Mouse (Mus musculus) urinary bladder, adult 18-20 months (tissue): Measurements from ENCODE around the gene Utrn.

Experiments
- DNase-seq, 2 experiments: peaks; one replicate each; pipeline ENCODE4 v3.0.0; 2022; ENCODE audit warnings: low spot score in 2 of 2, mixed read lengths in 2 of 2

Gene Utrn

DNA sequence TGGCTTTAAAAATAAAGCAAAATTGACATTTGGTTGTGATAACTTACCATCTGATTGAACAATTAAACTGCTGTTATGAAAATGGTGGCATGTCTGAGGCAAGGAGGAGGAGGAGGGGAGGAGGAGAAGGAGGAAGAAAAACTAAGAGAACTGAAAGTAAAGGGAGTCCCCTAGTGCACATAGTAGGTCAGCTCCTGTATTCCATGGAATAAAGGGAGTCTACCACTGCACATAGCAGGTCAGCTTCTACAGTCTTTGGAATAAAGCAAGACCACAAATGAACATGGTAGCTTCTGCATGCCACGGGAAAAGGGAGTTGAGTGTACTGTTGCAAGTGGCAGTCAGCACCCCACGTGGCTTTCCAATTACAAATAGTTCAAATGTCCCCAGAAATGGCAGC is 323.7 kb downstream of the Utrn start:
- no peak for DNase-seq

- DNase-seq: no peak
These were observed 327.4 kb downstream of the Utrn start for GRCm38 (mm10) chr10:12541757-12542156.

GRCm38 (mm10) chr10:12535272-12535671 is 333.9 kb downstream of the Utrn start:
- no peak for DNase-seq

DNA sequence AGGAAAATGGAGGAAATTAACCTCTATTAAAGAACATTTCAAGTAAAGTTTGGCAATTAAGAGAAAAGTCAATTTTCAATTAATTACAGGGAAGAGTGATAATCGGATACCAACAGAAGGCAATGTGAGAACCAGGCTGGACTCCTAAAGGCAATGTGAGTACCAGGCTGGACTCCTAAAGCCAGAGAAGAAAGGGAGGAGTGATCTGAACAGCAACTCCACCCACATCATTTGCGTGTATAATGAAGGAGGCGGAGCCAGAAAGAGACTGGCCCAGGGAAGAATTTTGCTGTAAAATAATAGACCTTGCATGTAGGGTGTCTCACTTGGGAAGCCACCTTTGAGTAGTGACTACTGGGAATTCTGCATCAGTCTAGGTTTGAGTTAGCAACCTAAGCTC is 334.4 kb downstream of the Utrn start:
- DNase-seq: no peak

GRCm38 (mm10) chr10:12534301-12534700 is 334.9 kb downstream of the Utrn start:
- no peak for DNase-seq

GRCm38 (mm10) chr10:12522078-12522477 is 347.1 kb downstream of the Utrn start:
- DNase-seq: no peak

GRCm38 (mm10) chr10:12518162-12518561 is 351.0 kb downstream of the Utrn start:
- DNase-seq: no peak

- DNase-seq: no peak
These were observed 363.6 kb downstream of the Utrn start for GRCm38 (mm10) chr10:12505568-12505967.

DNA sequence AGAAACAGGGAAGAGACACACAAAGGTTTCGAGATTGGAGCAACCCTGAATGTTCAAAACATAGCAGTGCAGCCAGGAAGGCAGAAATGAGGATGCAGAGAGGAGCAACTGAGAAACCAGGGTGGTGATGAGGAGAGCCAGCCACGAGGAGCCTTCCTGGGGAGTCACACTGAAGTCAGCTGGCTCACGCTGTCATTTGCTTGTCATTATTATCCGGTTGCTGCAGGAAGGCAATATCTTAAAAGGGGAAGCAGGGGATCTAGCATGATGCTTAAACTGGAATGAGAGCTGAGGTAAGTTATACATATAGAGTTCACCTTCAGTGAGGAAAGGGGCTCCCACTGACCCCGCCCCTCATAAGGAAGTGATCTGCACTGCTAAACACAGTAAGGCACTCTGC is 368.7 kb downstream of the Utrn start:
- no peak for DNase-seq

DNA sequence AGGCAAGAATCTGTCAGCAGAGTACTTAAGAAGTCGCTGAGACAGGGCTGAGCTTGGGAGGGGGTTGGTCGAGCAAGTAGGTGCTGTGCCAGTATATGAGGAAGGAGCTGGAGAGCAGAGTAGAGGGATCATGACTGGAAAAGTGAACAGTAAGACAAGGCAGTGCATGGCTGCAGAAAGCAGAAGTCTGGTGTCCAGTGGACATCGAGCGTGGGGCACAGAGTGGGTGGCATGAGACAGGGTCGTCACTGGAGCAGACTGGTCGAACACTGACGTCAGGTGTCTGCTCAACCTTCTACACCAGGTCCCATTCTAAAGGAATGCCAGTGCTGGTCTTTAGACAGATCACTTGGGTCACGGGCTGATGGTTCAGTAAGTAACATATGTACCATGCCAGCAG is 371.6 kb downstream of the Utrn start:
- DNase-seq: no peak

DNA sequence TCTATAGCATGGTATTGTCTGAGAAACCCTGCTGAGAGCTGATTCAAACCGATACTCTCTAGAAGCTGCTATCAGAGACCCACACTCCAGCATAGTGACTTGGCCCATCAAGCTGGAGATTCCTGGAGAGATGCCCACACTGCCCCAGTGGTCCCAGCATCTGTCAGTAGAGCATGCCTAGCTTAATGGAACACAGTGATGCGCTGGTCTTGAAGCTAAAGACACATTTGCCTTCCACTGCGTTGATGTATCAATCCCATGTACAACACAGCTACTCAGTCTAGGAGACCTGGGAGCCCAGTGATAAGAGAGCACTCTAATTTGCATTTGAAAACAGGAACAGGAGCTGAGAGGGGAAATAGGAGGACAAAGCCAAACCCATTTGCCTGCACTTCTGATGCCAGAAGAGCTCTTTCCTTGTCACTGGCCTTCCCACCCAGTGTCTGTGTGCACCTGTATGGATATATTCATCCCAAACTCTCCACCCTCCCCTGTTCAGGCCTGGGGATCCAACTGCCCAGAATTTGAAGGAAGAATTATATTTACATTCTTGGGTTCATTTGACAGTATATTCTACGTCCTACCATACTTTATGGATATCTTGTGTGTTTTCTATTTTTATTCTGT is 379.5 kb downstream of the Utrn start:
- DNase-seq: no peak

DNA sequence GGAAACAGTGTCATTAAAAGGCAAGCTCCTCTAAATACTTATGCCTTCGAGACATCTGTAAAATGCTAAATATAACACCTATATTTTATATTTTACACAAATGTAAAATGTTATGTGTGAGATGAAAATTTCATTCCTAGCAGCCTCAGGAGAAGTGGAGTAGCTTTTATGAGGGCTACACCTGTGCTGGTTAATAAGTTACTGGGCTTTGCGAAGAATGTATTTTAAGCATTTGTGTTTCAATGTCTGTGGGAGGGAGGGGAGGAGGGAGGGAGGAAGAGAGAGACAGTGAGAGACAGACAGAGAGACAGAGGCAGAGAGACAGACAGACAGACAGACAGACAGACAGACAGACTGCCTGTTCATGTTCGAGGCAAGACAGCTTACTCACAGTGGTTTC is 380.6 kb downstream of the Utrn start:
- DNase-seq: no peak

DNA sequence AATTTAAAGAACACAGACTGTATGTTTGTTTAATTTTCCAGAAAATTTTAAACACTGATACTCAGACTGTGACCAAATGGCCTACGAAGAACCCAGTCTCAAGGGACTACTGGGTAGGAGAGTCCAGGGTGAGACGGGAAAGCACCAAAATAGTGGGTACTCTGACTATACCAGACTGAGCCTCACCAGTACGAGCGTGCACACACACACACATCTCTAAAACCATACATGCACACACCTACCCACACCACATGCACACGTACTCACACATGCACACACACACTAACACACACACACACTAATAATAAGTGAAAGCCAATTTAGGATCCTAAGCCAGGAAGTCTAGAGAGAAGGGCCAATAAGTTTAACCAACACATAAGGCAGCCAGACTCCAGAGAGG is 381.0 kb downstream of the Utrn start:
- no peak for DNase-seq

- DNase-seq: no peak
These were observed 385.7 kb downstream of the Utrn start for GRCm38 (mm10) chr10:12483494-12483893.

- DNase-seq: no peak
These were observed 386.2 kb downstream of the Utrn start for GRCm38 (mm10) chr10:12482975-12483374.

DNA sequence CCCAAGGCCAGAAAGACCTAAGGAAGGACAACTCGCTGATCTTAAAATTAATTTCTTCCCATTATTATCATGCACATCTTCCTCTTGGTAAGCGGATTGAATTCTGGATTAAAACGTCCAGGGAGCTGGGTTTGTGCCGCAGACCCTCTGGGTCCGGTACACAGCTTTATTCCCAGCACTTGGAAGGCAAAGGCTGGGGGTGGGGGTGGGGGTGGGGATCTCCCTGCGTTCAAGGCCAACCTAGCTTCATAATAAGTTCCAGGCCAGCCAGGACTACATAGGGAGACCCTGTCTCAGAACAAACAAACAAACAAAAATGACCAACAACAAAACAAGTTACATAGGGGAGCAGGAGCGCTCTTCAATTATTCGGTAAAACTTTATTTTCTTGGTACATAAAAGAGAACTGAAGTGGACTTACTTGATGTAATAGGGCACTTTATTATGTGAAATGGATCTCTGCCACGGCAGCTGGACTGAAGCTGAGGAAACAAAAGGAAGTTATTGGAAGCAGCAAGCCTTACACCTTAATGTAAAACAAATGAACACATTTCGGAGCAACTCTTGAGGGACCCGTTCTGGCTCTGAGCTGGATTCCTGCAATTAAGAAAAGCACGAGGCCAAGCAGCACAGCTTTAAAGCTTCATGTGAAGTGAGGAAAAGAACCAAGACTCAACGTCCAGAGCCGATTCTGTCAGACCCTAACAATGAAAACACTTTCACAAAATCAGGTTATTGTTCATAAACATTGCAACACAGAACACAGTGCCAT is 394.1 kb downstream of the Utrn start:
- DNase-seq: no peak

DNA sequence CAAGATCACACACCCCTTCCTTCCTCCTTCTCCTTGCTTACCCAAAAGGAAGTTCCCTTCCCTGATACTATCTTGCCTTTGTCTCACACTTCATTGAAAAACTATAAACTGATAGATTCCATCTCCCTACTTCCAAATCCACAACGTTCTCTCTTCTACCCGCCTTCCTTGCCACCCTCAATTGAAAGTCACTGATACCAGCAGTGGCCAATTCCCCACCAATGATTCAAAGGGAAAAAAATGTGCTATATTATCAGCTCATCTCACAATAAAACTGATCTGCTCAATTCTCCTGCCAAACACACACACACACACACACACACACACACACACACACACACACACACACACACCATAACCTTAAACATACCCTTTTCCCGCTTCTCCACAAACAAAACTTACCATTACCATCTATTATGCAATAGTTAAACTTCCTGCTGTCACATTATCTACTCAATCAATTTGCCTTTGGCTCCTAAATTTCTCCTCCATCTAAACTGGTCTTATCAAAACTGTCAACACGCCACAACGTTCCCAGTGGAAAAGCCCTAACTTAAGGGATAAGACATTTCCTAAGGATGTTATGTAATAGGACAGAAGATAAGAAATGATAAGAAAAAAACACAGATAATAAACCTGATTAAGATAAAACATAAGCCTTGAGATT is 399.6 kb downstream of the Utrn start:
- DNase-seq: no peak

DNA sequence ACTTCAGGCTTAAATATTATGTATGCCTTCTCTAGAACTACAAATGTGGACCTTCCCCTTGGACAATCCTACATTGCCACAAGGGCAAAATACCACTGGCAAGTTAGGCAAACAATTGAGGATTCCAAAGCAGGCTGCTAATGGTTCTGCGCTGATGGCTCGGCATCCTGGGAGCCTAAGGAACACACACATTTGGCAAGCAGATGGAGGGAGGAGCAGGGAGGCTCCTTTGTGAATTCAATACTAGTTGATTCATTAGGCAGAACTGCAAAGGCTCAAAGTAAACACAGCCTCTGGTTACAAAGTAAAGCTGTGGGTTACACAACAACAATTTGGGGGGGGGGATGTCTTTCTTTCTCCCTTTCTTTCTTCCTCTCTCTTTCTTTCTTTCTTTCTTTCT is 401.6 kb downstream of the Utrn start:
- DNase-seq: peak in 1 of 2 experiments; percentile 24

- no peak for DNase-seq
These were observed 408.2 kb downstream of the Utrn start for GRCm38 (mm10) chr10:12460945-12461344.

- DNase-seq: no peak
These were observed 412.3 kb downstream of the Utrn start for GRCm38 (mm10) chr10:12456867-12457266.

DNA sequence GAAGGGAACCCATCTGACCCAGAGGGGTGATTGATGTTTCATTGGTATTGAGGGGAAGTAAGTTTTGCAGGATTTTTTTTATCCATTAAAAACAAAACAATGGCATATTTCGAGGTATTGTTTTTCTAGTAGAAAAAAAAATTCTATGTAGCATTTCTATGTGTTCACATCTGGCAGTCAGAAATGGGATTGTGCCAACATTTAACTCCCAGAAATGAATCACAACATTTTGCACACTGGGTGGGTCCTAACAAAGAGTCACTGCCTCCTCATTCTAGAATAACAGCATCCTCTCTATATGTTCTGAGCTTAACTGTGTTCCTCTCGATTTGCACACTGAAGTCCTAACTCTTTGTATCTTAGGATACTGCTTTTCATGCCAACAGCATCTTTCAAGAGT is 416.5 kb downstream of the Utrn start:
- DNase-seq: no peak

DNA sequence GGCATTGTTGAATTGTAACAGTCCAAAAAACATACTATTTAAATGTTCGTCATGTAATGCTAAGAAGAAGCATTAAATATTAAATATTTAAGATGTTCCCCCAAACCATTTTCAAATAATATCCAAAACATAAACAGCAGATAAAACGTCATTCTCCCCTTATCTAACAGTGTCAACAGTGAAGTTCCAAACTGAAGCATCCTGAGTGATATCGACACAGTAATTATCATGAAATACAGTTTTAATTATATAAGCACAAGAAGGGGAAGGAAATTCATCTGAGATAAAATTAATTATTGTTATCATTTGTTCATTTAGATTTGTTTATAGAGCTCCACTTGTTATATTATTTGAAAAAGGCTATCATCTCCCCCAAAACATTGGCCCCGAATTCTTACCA is 425.0 kb downstream of the Utrn start:
- no peak for DNase-seq

GRCm38 (mm10) chr10:12433161-12433560 is 436.0 kb downstream of the Utrn start:
- no peak for DNase-seq
